Mouse (Mus musculus) ES-Bruce4 (cell line): ENCODE data around the gene Tor1aip2. TPM values are rescaled to one million over a fixed set of nuclear protein-coding genes. Genes with fewer than 3 reads are reported as not detected.

Experiments used
- H3K27ac ChIP-seq: 2 replicates; pipeline ENCODE4 v1.5.1; 2012; ENCODE audit warnings: low read length, inconsistent platforms; ENCODE audit not compliant: insufficient read depth
- H3K27me3 ChIP-seq: 2 replicates; pipeline ENCODE4 v1.6.1; 2012; ENCODE audit warnings: mild to moderate bottlenecking, low read length, inconsistent platforms; ENCODE audit not compliant: control insufficient read depth, poor library complexity, insufficient read depth, severe bottlenecking
- H3K36me3 ChIP-seq: 2 replicates; pipeline ENCODE4 v1.6.1; 2012; ENCODE audit warnings: inconsistent platforms, mild to moderate bottlenecking, low read length, moderate library complexity; ENCODE audit not compliant: control insufficient read depth, poor library complexity, insufficient read depth, severe bottlenecking
- H3K4me1 ChIP-seq: one replicate; pipeline ENCODE4 v1.8.1; 2011; ENCODE audit warnings: low read length; ENCODE audit not compliant: control insufficient read depth, insufficient read depth
- H3K4me3 ChIP-seq: 2 replicates; pipeline ENCODE4 v1.5.1; 2011; ENCODE audit warnings: low read depth, mild to moderate bottlenecking, low read length
- H3K9ac ChIP-seq: 2 replicates; pipeline ENCODE4 v1.6.1; 2012; ENCODE audit warnings: low read depth, mild to moderate bottlenecking, inconsistent platforms; ENCODE audit not compliant: poor library complexity, severe bottlenecking
- H3K9me3 ChIP-seq: replicated peaks from 2 replicates; pipeline ENCODE4 v1.6.1; 2012; ENCODE audit warnings: mild to moderate bottlenecking, low read length, inconsistent platforms; ENCODE audit not compliant: control insufficient read depth, poor library complexity, insufficient read depth, severe bottlenecking
- CTCF ChIP-seq: IDR thresholded peaks from one replicate; pipeline ENCODE4 v1.8.1; 2011; ENCODE audit warnings: low read depth, low read length
- EP300 ChIP-seq: IDR thresholded peaks from 2 replicates; pipeline ENCODE4 v1.6.1; 2011; ENCODE audit warnings: low read depth, low read length; ENCODE audit not compliant: insufficient read depth
- POLR2A ChIP-seq: IDR thresholded peaks from one replicate; pipeline ENCODE4 v1.8.1; 2011; ENCODE audit warnings: low read length; ENCODE audit not compliant: insufficient read depth
- polyA plus RNA-seq: library from polyadenylated mRNA; stranded (reverse); fragments of >200 nt; gene quantifications from 2 replicates; pipeline ENCODE4 v1.2.4, GENCODE M21; 2011; ENCODE audit warnings: low read depth; ENCODE audit not compliant: missing spikeins, insufficient read depth, insufficient read length

Tor1aip2 gene
- 178 and 198 TPM in 2 replicates for polyA plus RNA-seq

DNA sequence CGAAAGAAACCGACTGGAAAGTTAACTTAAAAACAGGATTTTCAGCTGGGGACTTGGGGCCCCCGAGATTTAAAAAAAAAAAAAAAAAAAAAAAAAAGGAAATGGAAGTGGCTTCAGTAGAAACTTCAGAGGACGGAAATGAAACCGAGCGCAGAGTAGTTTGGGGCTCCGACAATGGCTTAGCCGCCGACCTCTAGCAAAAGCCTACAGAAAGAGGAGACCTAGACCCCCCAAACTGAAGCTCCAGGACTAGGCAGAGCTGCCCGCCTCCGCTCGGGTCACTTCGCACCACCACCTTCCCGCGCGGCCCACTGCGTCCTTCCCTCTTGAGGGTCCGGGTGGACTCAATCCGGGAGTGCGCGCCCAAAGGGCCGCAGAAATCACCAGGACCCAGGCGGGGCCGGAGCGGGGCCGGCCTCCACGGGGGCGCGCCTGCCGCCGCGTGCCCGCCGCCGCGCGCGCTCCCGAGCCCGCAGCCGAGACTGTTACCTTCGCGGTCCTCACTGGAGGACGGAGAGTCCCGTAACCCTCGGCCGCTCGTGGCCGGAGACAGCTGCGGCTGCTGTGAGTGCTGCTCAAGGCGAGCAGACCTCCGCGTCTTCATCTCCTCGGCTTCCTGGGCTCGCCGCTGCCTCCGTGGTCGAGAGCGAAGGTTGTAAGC lies at the start of gene Tor1aip2:
Tor1aip2 (plus strand) TSS at position 135 of the 661 bp plus-strand sequence.
- Histone ChIP-seq H3K27me3 (no peaks in the 10 kb centered on the region), H3K4me1 (no peaks in the 10 kb centered on the region), H3K9ac (peak within 1 kb of the TSS; percentile 80), H3K27ac (peak within 1 kb of the TSS; percentile 77), H3K36me3 (no peaks in the 10 kb centered on the region), H3K4me3 (peak within 1 kb of the TSS; percentile 89), H3K9me3 (no peaks in the 10 kb centered on the region)
- TF ChIP-seq CTCF (no peak), EP300 (no peak), POLR2A (no peak)

DNA sequence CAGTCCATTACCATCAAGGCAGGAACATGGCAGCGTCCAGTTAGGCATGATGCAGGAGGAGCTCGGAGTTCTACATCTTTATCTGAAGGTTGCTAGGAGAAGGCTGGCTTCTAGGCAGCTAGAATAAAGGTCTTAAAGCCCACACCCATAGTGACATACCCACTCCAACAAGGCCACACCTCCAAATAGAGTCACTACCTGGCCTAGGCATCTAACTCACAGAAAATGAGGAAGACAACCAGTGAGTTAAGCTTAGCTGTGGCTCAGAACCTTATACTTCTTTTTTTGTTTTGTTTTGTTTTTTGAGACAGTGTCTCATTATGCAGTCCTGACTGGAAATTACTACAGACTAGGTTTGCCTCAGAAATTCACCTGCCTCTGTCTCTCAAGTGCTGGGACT lies 47.6 kb upstream of the Tor1aip2 start:
- no peaks in the 10 kb centered on the region for H3K27me3 ChIP-seq
- TF ChIP-seq EP300 (no peak), CTCF (no peak), POLR2A (no peak)
- H3K27ac ChIP-seq, result no peak overlapping the region
- H3K36me3 ChIP-seq, result no peaks in the 10 kb centered on the region
- no peak overlapping the region for H3K4me3 ChIP-seq
- no peak overlapping the region for H3K9ac ChIP-seq
- H3K9me3 ChIP-seq, result no peaks in the 10 kb centered on the region
- no peaks in the 10 kb centered on the region for H3K4me1 ChIP-seq

DNA sequence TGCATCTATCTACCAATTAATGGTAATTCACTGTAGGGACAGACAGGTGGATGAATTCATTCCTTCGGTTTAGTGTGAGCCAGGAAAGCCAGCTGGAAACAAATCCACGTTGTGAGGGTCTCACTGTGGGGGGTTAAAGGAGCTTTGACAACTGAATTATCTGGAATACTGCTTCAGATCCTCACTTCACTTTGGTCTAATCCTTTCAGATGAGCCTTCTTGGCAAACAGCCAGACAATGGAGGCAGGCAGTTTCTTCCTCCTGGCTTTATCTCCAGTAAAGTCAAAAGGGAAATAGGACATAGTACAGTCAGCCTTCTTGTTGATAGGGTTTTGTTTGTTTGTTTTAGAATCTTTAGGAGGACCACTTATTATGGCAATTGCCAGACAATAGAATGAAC lies 45.8 kb upstream of the Tor1aip2 start:
- TF ChIP-seq EP300 (no peak), CTCF (no peak), POLR2A (no peak)
- no peak overlapping the region for H3K27ac ChIP-seq
- H3K4me1 ChIP-seq, result no peaks in the 10 kb centered on the region
- H3K9ac ChIP-seq, result no peak overlapping the region
- H3K27me3 ChIP-seq, result no peaks in the 10 kb centered on the region
- H3K9me3 ChIP-seq, result no peaks in the 10 kb centered on the region
- H3K4me3 ChIP-seq, result no peak overlapping the region
- H3K36me3 ChIP-seq, result no peaks in the 10 kb centered on the region

DNA sequence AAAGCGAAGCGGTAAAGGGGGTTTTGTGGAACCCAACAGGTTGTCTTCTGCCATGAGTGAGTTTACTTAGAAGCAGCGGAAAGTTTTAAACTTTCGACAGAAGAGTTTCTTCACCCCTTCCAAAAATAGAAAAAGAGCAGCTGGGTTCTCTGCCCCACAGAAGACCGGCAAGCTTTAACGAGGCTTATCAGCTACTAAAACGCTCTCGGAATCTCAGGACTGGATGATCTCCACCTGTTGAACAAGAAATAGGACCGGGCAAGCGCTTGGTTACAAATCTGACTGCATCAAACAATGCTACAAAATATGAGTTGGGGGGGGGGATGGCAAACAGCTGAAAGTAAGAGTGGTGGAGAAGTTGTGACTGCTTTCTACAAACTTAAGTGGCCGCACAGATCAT lies 44.8 kb upstream of the Tor1aip2 start:
- no peaks in the 10 kb centered on the region for H3K9me3 ChIP-seq
- TF ChIP-seq POLR2A (no peak), EP300 (no peak)
- no peak overlapping the region for H3K9ac ChIP-seq
- H3K36me3 ChIP-seq, result no peaks in the 10 kb centered on the region
- H3K4me3 ChIP-seq, result no peak overlapping the region
- H3K27me3 ChIP-seq, result no peaks in the 10 kb centered on the region
- H3K4me1 ChIP-seq, result no peaks in the 10 kb centered on the region
- no peak overlapping the region for H3K27ac ChIP-seq

DNA sequence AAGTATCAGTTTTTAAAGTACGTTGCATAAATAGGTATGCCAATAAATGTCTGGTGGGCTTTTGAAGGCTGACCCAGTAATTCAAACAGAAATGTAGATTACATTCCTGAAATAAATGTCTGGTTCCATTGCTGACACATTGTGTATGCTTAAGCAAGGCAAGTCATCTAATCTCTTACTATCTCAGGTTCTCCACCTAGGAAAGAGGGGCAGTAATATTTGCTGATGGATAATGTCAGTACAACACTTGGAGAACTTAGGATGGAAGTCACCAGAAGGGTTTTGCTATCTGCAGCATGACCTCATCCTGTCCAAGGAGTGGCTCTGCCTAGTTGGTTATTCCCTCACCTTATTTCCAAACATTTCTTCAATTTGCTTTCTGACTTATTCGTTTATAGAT lies 40.7 kb upstream of the Tor1aip2 start:
- H3K9ac ChIP-seq, result no peak overlapping the region
- TF ChIP-seq POLR2A (no peak), CTCF (no peak), EP300 (no peak)

DNA sequence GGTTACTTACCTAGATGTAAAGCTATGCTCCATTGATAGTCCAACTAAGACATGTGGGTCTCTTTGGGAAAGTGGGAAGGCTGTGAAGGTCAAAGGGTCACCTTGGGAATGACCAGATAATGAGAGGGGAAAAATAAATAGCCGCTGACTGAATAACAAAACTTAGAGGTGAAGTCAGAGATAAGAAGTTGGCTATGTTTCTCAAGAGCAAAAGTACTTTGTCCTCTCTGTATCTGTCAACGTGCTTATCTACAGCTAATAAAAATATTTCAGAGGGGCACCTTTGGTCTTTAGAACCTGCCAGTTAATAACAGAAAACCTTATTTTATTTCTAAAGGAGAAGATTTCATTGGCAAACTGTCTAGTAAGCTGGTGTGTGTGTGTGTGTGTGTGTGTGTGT lies 39.6 kb upstream of the Tor1aip2 start:
- no peak for TF ChIP-seq EP300
- TF ChIP-seq CTCF, result no peak
- no peak for TF ChIP-seq POLR2A
- Histone ChIP-seq H3K4me3 (no peak overlapping the region), H3K36me3 (no peaks in the 10 kb centered on the region), H3K27ac (no peak overlapping the region), H3K4me1 (no peaks in the 10 kb centered on the region), H3K9ac (no peak overlapping the region), H3K27me3 (no peaks in the 10 kb centered on the region; the same call in 1 of the 2 replicates), H3K9me3 (no peaks in the 10 kb centered on the region)

More for the DNA sequence above, 40.7 kb upstream of the Tor1aip2 start:
- H3K36me3 ChIP-seq, result no peaks in the 10 kb centered on the region
- no peaks in the 10 kb centered on the region for H3K9me3 ChIP-seq
- H3K27ac ChIP-seq, result no peak overlapping the region
- no peak overlapping the region for H3K4me3 ChIP-seq
- no peaks in the 10 kb centered on the region for H3K4me1 ChIP-seq
- H3K27me3 ChIP-seq, result no peaks in the 10 kb centered on the region; the same call in 1 of the 2 replicates
